Mouse (Mus musculus): ENCODE results near the gene Tmem121b.

DNA sequence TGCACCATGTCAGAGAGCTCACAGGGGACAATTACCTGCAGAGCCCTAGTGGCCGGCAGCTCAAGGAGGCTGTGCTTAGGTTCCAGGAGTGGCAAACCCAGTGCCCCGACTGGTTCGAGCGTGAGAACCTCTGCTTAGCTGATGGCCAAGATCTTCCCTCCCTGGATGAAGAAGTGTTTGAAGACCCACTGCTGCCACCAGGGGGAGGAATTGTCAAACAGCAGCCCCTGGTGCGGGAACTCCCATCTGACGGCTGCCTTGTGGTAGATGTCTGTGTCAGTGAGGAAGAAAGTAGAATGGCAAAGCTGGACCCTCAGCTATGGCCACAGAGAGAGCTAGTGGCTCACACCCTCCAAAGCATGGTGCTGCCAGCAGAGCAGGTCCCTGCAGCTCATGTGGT is 12.1 kb downstream of the Tmem121b start:
- peak; percentile 59; the same call in 1 of the 2 replicates for TF ChIP-seq CTCF (IDR thresholded peaks at IDR 0.05; ENCODE audit: extremely low read depth, insufficient read depth, insufficient read length, insufficient replicate concordance)
- TF ChIP-seq POLR2A (IDR thresholded peaks at IDR 0.05; ENCODE audit: low read depth, low read length), result no peak
